Mouse (Mus musculus) olfactory bulb, adult 2 months (tissue): ENCODE measurements around the gene Sell.

Source experiments
- CTCF ChIP-seq: fragments of 200-500 bp; IDR thresholded peaks from 2 replicates; pipeline ENCODE4 v1.5.1; 2012; ENCODE audit warnings: low read depth, mild to moderate bottlenecking, low read length, moderate library complexity; ENCODE audit not compliant: insufficient read depth
- POLR2A ChIP-seq: fragments of 200-500 bp; IDR thresholded peaks from 2 replicates; pipeline ENCODE4 v1.6.1; 2012; ENCODE audit warnings: mild to moderate bottlenecking, low read depth, low read length, moderate library complexity; ENCODE audit not compliant: insufficient read depth

DNA sequence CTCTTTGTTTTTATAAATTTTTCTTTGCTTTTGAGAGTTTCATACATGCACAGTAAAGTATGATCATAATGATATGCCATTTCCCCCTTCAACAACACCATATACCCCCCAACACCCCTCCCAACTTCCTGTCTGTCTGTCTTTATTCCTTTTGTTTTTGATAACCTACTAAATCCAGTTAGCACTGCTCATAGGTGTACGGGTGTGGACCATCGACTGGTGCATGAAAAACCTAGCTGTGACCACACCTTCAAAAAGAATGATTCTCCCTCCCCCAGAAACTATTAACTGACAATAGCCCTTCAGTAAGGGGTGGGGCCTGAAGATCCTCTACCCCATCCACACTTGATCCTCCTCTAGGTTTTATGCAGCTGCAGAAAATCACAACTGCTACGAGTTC lies 2.0 kb downstream of the Sell start:
- TF ChIP-seq CTCF, result no peak
- TF ChIP-seq POLR2A, result no peak
